Mouse (Mus musculus): ENCODE data around the gene Sgcd.

GRCm38 (mm10) chr11:47742806-47743205, 246.0 kb downstream of the Sgcd start:
- no peak for TF ChIP-seq MAZ (IDR thresholded peaks at IDR 0.05; ENCODE audit: low read depth, low read length)
- TF ChIP-seq MAX (IDR thresholded peaks at IDR 0.05; ENCODE audit: low read length) = no peak
- TF ChIP-seq ZKSCAN1 (IDR thresholded peaks at IDR 0.05; ENCODE audit: borderline replicate concordance, low read depth, low read length) = no peak
- no peak for TF ChIP-seq POLR2A (IDR thresholded peaks at IDR 0.05; ENCODE audit: low read depth, low read length)
- TF ChIP-seq USF1 (IDR thresholded peaks at IDR 0.05; ENCODE audit: low read depth, low read length) = no peak
- TF ChIP-seq HCFC1 (IDR thresholded peaks at IDR 0.05; ENCODE audit: low read depth, low read length) = no peak
- TF ChIP-seq EP300 (IDR thresholded peaks at IDR 0.05; ENCODE audit: low read length) = no peak
- TF ChIP-seq UBTF (IDR thresholded peaks at IDR 0.05; ENCODE audit: low read depth, low read length) = no peak
- TF ChIP-seq ELF1 (IDR thresholded peaks at IDR 0.05; ENCODE audit: low read depth, low read length) = no peak
- no peak for TF ChIP-seq KAT2A (IDR thresholded peaks at IDR 0.05; ENCODE audit: insufficient replicate concordance, low read length)
- TF ChIP-seq BHLHE40 (IDR thresholded peaks at IDR 0.05; ENCODE audit: low read depth, low read length) = no peak
- no peak for TF ChIP-seq NELFE (IDR thresholded peaks at IDR 0.05; ENCODE audit: low read depth, low read length)
